Mouse (Mus musculus) frontal cortex, postnatal 14 days (tissue): ENCODE measurements around the gene Tex22.

Experiments used
- DNase-seq, 2 experiments: peaks; one replicate each; pipeline ENCODE4 v3.0.0; 2022; ENCODE audit warnings: low spot score in 2 of 2

Gene Tex22

GRCm38 (mm10) chr12:113056089-113056488, 18.2 kb upstream of the Tex22 start:
- no peak for DNase-seq

- DNase-seq, result no peak
These were observed 14.1 kb upstream of the Tex22 start for GRCm38 (mm10) chr12:113060178-113060577.

- no peak for DNase-seq
These were observed 12.7 kb upstream of the Tex22 start for GRCm38 (mm10) chr12:113061606-113062005.

GRCm38 (mm10) chr12:113062201-113062600, 12.1 kb upstream of the Tex22 start:
- DNase-seq, result no peak

GRCm38 (mm10) chr12:113063700-113064099, 10.6 kb upstream of the Tex22 start:
- DNase-seq, result no peak

GRCm38 (mm10) chr12:113068002-113068401, 6.3 kb upstream of the Tex22 start:
- DNase-seq, result no peak

GRCm38 (mm10) chr12:113069389-113069788, 4.9 kb upstream of the Tex22 start:
- DNase-seq, result no peak

- DNase-seq, result no peak
These were observed 3.0 kb upstream of the Tex22 start for GRCm38 (mm10) chr12:113071321-113071720.

- no peak for DNase-seq
These were observed 2.5 kb upstream of the Tex22 start for GRCm38 (mm10) chr12:113071827-113072226.

GRCm38 (mm10) chr12:113073420-113074328, 628 bp upstream of the Tex22 start:
- no peak for DNase-seq

GRCm38 (mm10) chr12:113075063-113075454, 757 bp downstream of the Tex22 start:
- DNase-seq, result peak; percentile 79 to 85

- no peak for DNase-seq
These were observed 1.2 kb downstream of the Tex22 start for GRCm38 (mm10) chr12:113075486-113075885.

- DNase-seq, result no peak
These were observed 13.0 kb downstream of the Tex22 start for GRCm38 (mm10) chr12:113087276-113087675.

GRCm38 (mm10) chr12:113088026-113088425, 13.7 kb downstream of the Tex22 start:
- DNase-seq, result no peak

- DNase-seq, result no peak
These were observed 14.8 kb downstream of the Tex22 start for GRCm38 (mm10) chr12:113089107-113089506.

GRCm38 (mm10) chr12:113090053-113090452, 15.8 kb downstream of the Tex22 start:
- DNase-seq, result no peak

GRCm38 (mm10) chr12:113097040-113097439, 22.7 kb downstream of the Tex22 start:
- DNase-seq, result no peak

- DNase-seq, result no peak
These were observed 23.5 kb downstream of the Tex22 start, which contains the start of gene Mta1 for GRCm38 (mm10) chr12:113097749-113098281. Mta1 (plus strand) TSS chr12:113098278.

GRCm38 (mm10) chr12:113098530-113099151, 24.3 kb downstream of the Tex22 start:
- DNase-seq, result no peak

- no peak for DNase-seq
These were observed 25.4 kb downstream of the Tex22 start for GRCm38 (mm10) chr12:113099470-113100237.

- DNase-seq, result no peak
These were observed 26.3 kb downstream of the Tex22 start for GRCm38 (mm10) chr12:113100448-113101076.
